Mouse (Mus musculus) cerebellum, adult 2 months (tissue): ENCODE measurements at regions not wholly inside any gene's neighbourhood (a gene's known extent, or its start where the extent isn't known, plus 50 kb on each side); places are given as distances from the start of the nearest gene placed in this dataset.

Experiments used
- CTCF ChIP-seq: fragments of 200-500 bp; IDR thresholded peaks from 2 replicates; pipeline ENCODE4 v1.5.1; 2011; ENCODE audit warnings: low read depth, mild to moderate bottlenecking, control low read depth, low read length, moderate library complexity, borderline replicate concordance; ENCODE audit not compliant: insufficient read depth
- POLR2A ChIP-seq: fragments of 200-500 bp; IDR thresholded peaks from 2 replicates; pipeline ENCODE4 v1.6.1; 2011; ENCODE audit warnings: low read length, control low read depth, borderline replicate concordance; ENCODE audit not compliant: insufficient read depth

- TF ChIP-seq CTCF (peak; percentile 78), POLR2A (no peak)
These were observed 182.8 kb upstream of the Stk26 start for GRCm38 (mm10) chrX:50657835-50658565.
